14 mouse cellular contexts compared by ENCODE assay signal in the genomic region with DNA sequence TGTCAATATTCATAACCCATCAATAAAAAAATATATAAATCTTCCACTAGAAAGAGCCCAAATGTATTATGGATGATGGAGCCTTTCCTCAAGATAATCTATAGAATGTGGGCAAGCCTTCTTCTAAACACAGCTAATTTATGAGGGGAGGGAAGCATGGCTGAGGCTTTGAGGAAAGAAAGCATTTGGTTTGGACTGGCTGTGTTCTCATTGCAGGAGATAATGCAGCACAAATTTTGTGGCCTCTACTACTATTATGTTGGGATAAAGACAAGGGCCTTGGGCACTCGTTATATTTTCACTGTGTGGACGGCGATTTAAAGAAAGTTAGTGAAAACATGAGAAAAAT.
DNase-seq lines count a peak whose midpoint lies in the region; ATAC-seq and TF ChIP-seq lines count a peak whose summit lies in the region.
"Had no signal": no experiment of that assay in that cellular context is flagged by ENCODE, and none has a peak within 500 bp of the region (broad histone marks: within the 10 kb centered on the region; RNA-seq: fewer than 3 reads in every experiment).

No protein-coding gene starts in this region.

- peak overlapping the region; percentile 84 for H3K27ac ChIP-seq in hindbrain, embryonic 10.5 days
- peak overlapping the region; percentile 83 for H3K27ac ChIP-seq in midbrain, embryonic 12.5 days (replicated peaks)
- H3K27ac ChIP-seq: left cerebral cortex, adult 2 months had no signal

- WGBS in hindbrain, embryonic 10.5 days: 43% methylated on average over 3 of the region's 3 CpGs
- WGBS in midbrain, embryonic 12.5 days: 21% methylated on average over 3 of the region's 3 CpGs
- WGBS in lung, adult 2 months: 96% methylated on average over 3 of the region's 3 CpGs

- peak; percentile 13 for DNase-seq in embryo, embryonic 10 days (ENCODE audit: low spot score)
- DNase-seq in embryo, embryonic 9.5 days (ENCODE audit: extremely low spot score): no peak
- DNase-seq in hindbrain, embryonic 10.5 days (ENCODE audit: low spot score): no peak
- no peak for DNase-seq in right cerebral cortex, adult 2 months (ENCODE audit: low spot score in 2 of 2)
- DNase-seq in lung, postnatal 4 days: no peak
- no peak for DNase-seq in lung, adult 2 months
- DNase-seq in retina, postnatal 1 day: no peak
- DNase-seq: kidney, adult 2 months; thymus, adult 18-20 months had no signal

- H3K9ac ChIP-seq in midbrain, embryonic 12.5 days (replicated peaks): no peak overlapping the region
- H3K9ac ChIP-seq: lung, embryonic 14.5 days had no signal

- no peaks in the 10 kb centered on the region for H3K27me3 ChIP-seq in hindbrain, embryonic 10.5 days (ENCODE audit: insufficient read depth, poor library complexity, severe bottlenecking)
- no peaks in the 10 kb centered on the region for H3K27me3 ChIP-seq in midbrain, embryonic 12.5 days
- H3K27me3 ChIP-seq: Patski had no signal

- no peaks in the 10 kb centered on the region for H3K36me3 ChIP-seq in hindbrain, embryonic 10.5 days
- no peaks in the 10 kb centered on the region for H3K36me3 ChIP-seq in midbrain, embryonic 12.5 days

- no peak for TF ChIP-seq CTCF in lung, adult 2 months (IDR thresholded peaks at IDR 0.05; ENCODE audit: insufficient read depth, low read length)

- peaks cover 34% of the 10 kb centered on the region for H3K4me1 ChIP-seq in hindbrain, embryonic 10.5 days (replicated peaks)
- peaks cover 17% of the 10 kb centered on the region for H3K4me1 ChIP-seq in midbrain, embryonic 12.5 days
- H3K4me1 ChIP-seq in lung, adult 2 months (ENCODE audit: control insufficient read depth, insufficient read depth, low read length): no peaks in the 10 kb centered on the region

- H3K4me3 ChIP-seq in hindbrain, embryonic 10.5 days: no peak overlapping the region
- no peak overlapping the region for H3K4me3 ChIP-seq in midbrain, embryonic 12.5 days
- H3K4me3 ChIP-seq in lung, adult 2 months (replicated peaks; ENCODE audit: extremely low read depth, low read depth, low read length): no peak overlapping the region
- H3K4me3 ChIP-seq: left cerebral cortex, adult 2 months had no signal

- H3K4me2 ChIP-seq in midbrain, embryonic 12.5 days (replicated peaks): no peak overlapping the region
- H3K4me2 ChIP-seq: heart, embryonic 11.5 days; lung, embryonic 14.5 days had no signal

- no peaks in the 10 kb centered on the region for H3K9me3 ChIP-seq in hindbrain, embryonic 10.5 days
- H3K9me3 ChIP-seq in midbrain, embryonic 12.5 days: no peaks in the 10 kb centered on the region

- TF ChIP-seq POLR2A in lung, adult 2 months (IDR thresholded peaks at IDR 0.05; ENCODE audit: borderline replicate concordance, extremely low read depth, low read depth, low read length): no peak

- peak; percentile 63 for ATAC-seq in midbrain, embryonic 12.5 days (ENCODE audit: low FRiP score, low read depth)
- ATAC-seq: Patski had no signal
